Mouse (Mus musculus) lung, postnatal 10 days (tissue): ENCODE data around the gene Rab36.
"Not testable (repeated sequence)": the region's sequence is repeated elsewhere in the genome, so short reads cannot be mapped to it uniquely, and the experiment has no call there.

ENCODE experiments used
- DNase-seq: peaks from one replicate; pipeline ENCODE4 v3.0.0; 2021

Gene Rab36

GRCm38 (mm10) chr10:75036883-75037379 lies at the start of gene Rab36:
Rab36 (plus strand) TSS chr10:75037058.
- DNase-seq: peak; percentile 98

GRCm38 (mm10) chr10:74987698-74988470 lies 49.0 kb upstream of the Rab36 start:
- DNase-seq: no peak

- no peak for DNase-seq
Measured at GRCm38 (mm10) chr10:74989814-74990213, 47.0 kb upstream of the Rab36 start.

GRCm38 (mm10) chr10:74990584-74991322 lies 46.1 kb upstream of the Rab36 start:
- peak; percentile 45 for DNase-seq

GRCm38 (mm10) chr10:74994863-74995262 lies 42.0 kb upstream of the Rab36 start:
- peak; percentile 21 for DNase-seq

- peak; percentile 31 for DNase-seq
Measured at GRCm38 (mm10) chr10:74995377-74995776, 41.5 kb upstream of the Rab36 start.

GRCm38 (mm10) chr10:75001391-75001790 lies 35.5 kb upstream of the Rab36 start:
- DNase-seq: no peak

GRCm38 (mm10) chr10:75004067-75004466 lies 32.8 kb upstream of the Rab36 start:
- DNase-seq: peak; percentile 19

- no peak for DNase-seq
Measured at GRCm38 (mm10) chr10:75006889-75007662, 29.8 kb upstream of the Rab36 start.

- DNase-seq: no peak
Measured at GRCm38 (mm10) chr10:75010704-75011103, 26.2 kb upstream of the Rab36 start.

GRCm38 (mm10) chr10:75015465-75015864 lies 21.4 kb upstream of the Rab36 start:
- DNase-seq: no peak

- DNase-seq: no peak
Measured at GRCm38 (mm10) chr10:75016481-75016880, 20.4 kb upstream of the Rab36 start.

GRCm38 (mm10) chr10:75020271-75020670 lies 16.6 kb upstream of the Rab36 start:
- no peak for DNase-seq

- DNase-seq: peak; percentile 78
Measured at GRCm38 (mm10) chr10:75021138-75021537, 15.7 kb upstream of the Rab36 start.

GRCm38 (mm10) chr10:75026491-75026890 lies 10.4 kb upstream of the Rab36 start:
- DNase-seq: no peak

- DNase-seq: no peak
Measured at GRCm38 (mm10) chr10:75028743-75029142, 8.1 kb upstream of the Rab36 start.

GRCm38 (mm10) chr10:75029677-75030076 lies 7.2 kb upstream of the Rab36 start:
- no peak for DNase-seq

GRCm38 (mm10) chr10:75030234-75030633 lies 6.6 kb upstream of the Rab36 start:
- no peak for DNase-seq

- DNase-seq: no peak
Measured at GRCm38 (mm10) chr10:75031345-75032114, 5.3 kb upstream of the Rab36 start.

GRCm38 (mm10) chr10:75032395-75032794 lies 4.5 kb upstream of the Rab36 start, which contains the start of gene Rsph14:
Rsph14 (minus strand) TSS chr10:75032586.
- DNase-seq: peak; percentile 76

GRCm38 (mm10) chr10:75042060-75042459 lies 5.2 kb downstream of the Rab36 start:
- not testable (repeated sequence) for DNase-seq

GRCm38 (mm10) chr10:75044459-75044858 lies 7.6 kb downstream of the Rab36 start:
- DNase-seq: no peak
